Mouse (Mus musculus): ENCODE data around the gene Olfr693.
"Not testable (repeated sequence)": the region's sequence is repeated elsewhere in the genome, so short reads cannot be mapped to it uniquely, and the experiment has no call there.

The Olfr693 gene

DNA sequence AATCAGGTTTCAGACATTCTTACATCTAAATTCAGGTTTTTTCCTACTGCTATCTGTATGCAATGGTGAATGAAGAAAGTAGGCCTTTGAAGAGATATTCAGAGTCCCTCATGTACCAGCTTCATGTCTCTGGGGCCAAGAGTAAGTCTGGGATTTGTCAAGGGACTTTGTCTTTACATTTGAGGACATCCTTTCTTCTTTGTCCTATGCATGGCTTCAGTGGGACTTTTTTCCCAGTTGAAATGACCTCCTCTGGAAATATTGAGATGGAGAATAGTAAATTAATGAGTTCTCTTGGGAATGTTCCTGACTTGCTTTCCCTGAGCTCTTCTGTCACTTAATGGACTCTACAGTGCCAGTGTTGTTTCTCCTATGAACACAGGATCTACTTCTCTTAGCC, at the start of gene Olfr693:
TSS of gene Olfr693 (minus strand) at position 101 of the 400 bp plus-strand sequence.
- DNase-seq (ENCODE audit: low read depth, low spot score), result no peak

DNA sequence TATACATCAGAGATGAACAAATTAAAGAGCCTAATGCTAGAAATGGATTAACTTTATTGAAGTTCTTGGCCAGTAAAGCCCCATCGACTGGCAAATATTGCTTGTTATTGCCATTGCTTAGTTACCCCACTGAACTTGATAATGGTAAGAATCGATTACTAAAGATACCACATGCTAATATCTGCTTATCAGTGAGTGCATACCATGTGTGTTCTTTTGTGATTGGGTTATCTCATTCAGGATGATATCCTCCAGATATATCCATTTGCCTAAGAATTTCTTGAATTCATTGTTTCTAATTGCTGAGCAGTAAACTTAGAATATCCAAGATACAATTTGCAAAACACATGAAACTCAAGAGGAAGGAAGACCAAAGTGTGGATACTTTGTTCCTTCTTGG, 45.3 kb upstream of the Olfr693 start:
- not testable (repeated sequence) for DNase-seq (ENCODE audit: low read depth, low spot score)

DNA sequence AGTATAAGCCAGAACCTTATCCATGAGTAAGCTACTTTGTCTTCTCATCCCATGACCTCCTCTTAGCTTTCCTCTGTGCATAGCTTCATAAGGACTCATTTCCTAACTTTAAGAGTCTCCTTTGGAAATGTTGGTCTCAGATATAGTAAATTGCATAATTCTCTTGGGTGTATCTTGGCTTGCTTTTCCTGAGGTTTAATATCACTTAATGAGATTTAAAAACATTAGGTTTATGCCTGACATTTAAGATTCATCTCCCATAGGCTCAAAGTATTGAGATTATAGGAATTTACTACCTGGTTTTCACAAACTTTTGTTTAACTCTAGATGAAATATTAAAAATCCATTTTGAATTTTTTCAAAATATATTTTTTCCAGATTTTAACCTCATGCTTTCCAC, 35.9 kb upstream of the Olfr693 start, which contains the start of gene Olfr695:
TSS of gene Olfr695 (minus strand) at position 101 of the 400 bp plus-strand sequence.
- DNase-seq (ENCODE audit: low read depth, low spot score), result no peak

DNA sequence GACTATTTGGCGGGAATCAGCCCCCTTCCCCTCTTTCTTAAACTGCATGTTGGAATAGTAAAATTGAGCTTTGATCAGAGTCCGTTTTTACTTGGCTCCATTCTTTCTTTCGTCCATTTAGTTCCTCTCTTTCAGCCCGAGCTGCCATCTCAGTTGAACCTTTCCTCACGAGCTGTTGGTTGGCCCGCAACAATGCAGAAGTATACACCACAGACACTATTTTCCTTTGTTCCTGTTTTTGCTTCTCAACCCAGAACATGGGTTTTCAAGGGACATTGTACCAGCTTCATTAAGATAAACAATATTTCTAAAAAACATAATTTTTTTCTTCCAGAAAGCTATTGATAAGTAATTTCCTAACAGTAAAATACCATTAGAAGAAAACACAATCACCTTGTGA, 31.1 kb upstream of the Olfr693 start:
- DNase-seq (ENCODE audit: low read depth, low spot score), result no peak

DNA sequence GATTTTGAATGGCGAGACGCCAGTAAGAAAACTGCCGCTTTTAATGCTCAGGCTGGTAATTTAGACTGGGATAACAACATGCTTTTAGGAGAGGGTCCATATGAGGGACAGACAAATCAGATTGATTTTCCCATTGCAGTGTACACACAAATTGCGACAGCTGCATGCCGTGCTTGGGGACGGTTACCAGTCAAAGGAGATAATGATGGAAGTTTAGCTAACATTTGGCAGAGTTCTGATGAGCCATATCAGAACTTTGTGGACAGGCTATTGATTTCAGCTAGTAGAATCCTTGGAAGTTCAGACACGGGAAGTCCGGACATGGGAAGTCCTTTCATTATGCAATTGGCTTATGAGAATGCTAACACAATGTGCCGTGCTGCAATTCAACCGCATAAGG, 27.3 kb upstream of the Olfr693 start:
- not testable (repeated sequence) for DNase-seq (ENCODE audit: low read depth, low spot score)

DNA sequence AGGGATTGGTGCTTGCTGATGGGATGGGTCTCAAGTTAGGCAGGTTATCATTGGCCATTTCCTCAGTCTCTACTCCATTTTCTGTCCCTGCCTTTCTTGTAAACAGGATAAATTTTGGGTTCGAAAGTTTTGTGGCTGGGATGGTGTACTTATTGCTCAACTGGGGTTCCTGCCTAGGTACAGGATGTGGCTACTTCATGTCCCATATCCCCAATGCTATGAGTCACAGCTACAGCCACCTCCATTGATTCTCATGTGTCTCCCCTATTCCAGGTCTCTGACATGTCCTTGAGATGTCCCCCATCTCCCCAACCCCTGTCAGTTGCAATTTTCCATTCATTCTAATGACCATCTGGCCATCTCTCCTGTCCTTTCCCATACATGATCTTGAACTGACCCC, 16.5 kb upstream of the Olfr693 start:
- no peak for DNase-seq (ENCODE audit: low read depth, low spot score)

DNA sequence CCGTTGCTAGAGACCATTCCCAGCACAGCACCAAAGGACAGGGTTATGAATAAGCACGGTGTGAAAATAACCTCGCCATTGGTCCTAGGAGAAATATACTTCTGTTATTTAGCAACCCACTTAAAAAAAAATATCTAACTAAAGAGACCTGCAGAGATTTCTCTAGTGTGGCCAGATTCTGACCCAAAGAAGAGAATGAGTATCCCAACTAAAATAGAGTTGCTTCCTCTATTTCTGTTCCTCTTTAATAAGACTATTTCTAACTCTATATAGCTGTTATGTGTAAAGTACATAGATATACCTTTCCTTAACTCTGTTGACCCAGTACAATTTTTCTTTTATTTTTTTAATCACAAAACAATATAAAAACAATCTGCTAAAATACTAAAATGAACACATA, 12.6 kb upstream of the Olfr693 start:
- no peak for DNase-seq (ENCODE audit: low read depth, low spot score)

DNA sequence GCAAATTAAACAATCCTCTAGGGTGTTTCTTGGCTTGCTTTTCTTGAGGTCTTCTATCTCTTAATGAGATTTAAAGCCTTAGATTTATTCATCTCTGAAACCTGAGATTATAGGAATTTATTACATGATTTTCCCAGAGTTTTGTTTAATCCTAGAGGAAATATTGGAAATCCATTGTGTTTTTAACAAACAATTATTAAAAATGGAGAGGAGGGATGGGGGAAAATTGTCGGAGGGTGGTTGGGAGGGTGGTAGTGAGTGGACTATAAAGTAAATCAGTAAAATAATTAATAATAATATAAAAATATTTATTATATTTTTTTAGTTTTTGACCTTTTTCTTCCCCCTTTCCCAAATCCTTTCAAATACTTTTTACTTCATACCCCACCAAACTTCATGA, 11.3 kb upstream of the Olfr693 start, which contains the start of gene Olfr694:
TSS of gene Olfr694 (minus strand) at position 101 of the 400 bp plus-strand sequence.
- no peak for DNase-seq (ENCODE audit: low read depth, low spot score)

DNA sequence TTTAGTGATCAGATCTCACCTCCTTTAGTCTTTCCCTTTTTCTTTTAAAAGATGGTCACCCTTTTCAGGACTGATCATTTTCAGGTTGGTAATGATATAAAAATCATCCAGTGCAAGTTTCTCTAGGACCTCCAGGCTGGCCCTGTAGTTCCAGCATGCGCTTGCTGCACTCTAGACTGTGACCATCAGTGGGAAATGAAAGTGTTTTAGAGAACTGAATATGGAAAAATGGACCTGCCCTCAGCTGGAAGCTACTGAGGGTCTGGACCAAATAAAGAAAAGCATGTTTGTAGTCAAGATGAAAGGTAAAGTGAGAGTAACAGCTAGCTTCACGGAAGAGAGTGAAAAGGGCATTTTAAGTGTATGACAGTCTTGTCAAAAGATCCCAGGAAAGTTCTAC, 5.0 kb upstream of the Olfr693 start:
- DNase-seq (ENCODE audit: low read depth, low spot score), result no peak

DNA sequence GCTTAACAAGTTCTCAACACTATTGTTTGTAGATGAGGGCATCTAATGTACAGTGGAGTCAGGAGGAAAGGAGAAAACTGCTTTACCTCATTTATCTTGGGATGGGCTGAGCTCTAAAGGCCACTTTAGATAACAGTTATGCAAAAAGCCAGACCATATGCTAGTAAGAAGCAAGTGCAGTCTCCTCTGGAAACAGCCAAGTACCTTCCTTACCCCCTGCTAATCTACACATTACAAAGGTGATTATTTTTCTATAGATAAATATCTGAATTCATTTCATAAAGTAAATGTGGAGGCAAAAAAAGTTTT, 28.1 kb downstream of the Olfr693 start:
- DNase-seq (ENCODE audit: low read depth, low spot score), result no peak

DNA sequence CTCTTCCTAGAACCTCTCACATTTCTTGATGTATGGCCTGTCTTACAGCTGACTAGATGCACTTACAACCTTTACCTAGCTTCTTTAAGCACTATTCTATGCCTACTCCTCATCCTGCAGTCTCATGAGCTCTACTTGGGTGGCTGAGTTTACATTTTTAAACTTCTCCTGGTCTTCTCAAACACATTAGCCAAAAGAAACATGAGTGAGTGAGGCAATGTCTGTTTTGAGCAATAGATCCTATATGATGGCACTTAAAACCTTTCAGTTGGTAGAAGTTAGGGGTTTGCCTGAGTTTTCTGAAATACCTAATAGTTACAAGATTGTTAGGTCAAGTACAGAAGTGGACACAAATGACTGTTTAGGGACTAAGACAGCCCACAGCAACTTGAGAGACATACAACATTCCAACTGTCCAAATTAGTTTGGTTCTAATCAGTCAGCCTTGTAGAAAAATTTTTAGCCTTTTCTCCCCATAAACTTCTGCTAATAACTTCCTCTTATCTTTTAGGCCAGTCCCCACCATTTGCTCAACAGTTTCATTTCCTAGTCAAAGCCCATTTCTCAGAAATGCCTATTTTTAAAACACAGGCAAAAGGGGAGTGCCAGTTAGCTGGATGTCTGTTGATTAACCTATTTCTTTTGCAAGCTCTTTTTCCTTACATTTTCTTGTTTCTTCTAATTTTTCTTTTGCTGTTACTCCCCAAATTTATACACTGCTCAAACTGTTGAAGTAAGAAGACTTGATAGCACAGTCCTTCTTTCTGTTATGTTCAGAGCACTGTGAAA, 28.6 kb downstream of the Olfr693 start:
- DNase-seq (ENCODE audit: low read depth, low spot score), result no peak

DNA sequence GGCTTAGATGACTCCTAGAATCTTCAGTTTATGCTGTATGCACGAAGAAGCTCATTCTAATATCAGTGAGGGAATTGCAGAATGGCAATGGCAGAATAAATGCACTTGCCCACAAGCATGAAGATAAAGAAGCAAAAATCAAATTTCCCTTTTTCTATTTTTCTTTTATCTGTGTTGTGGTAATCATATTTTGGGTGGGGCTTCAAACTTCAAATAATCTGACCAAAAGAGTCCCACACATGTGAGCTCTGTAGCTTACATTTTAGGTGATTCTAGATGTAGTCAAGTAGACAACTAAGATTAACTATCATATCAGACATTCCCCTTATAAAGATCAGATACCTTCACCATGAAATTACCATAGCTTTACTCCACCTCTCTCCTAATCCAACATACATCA, 30.6 kb downstream of the Olfr693 start:
- no peak for DNase-seq (ENCODE audit: low read depth, low spot score)

DNA sequence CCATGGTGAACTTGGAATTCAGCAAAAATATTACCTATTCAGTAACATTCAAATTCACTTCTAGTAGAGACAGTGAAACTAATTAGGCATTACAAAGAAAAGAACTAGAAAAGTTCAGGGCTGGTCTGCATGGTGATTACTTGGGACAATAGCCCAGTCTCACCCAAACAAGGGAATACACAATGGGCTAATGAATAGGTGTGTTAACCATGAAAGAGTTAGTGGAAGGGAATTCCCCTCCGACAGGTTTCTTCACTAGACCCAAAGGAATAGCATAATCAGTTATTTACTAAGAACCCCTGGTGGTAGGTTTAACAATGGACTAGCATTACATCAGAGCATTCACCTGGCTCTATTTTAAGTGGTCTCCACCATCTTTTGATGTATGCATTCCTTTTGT, 35.1 kb downstream of the Olfr693 start:
- no peak for DNase-seq (ENCODE audit: low read depth, low spot score)

DNA sequence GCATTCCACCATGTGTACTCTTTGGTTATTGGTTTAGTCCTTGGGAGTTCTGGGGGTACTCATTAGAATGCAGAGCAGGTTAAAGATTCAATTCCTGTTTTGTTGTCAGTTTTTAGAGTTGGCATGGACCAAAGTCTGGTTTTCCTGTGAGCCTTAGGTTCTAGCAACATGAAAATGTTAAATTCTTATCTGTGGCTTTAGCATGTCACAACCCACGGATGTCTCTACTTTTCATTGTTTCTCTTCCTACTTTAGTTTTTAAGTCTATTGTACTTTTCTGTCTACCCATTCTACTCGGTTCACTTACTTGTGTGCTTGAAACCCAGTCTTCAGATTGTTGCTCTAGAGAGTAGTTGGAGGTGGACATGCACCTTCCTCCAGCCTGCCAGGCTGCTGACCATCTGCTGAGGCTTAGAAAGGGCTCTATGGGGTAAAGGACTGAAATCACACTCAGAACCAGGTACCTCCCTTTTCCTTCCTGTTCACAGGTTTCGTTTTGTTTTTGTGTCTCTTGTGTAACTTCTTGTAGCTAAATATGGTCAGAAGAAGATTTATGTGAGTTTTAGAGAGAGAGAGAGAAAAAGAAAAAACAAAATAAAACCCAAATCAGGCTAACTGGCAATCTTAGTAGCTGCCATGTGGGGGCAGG, 36.0 kb downstream of the Olfr693 start:
- DNase-seq (ENCODE audit: low read depth, low spot score), result no peak

DNA sequence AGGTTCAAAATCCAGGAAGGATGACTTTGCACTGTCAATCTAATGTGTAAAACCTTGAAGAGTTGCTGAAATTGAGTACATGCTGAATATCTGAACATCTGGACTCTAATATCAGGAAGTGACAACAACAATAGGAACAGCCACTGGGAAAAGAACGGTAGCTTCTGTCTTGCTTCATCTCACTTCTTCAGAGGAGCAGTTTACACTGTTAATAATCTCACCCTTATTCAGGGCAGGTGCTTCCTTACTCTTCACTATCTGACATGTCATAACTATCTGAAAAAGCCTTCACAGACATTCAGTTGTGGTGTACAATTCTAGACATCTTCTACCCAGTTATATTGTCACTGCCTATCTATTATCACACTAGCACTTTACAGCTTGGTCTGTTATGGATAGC, 39.5 kb downstream of the Olfr693 start:
- no peak for DNase-seq (ENCODE audit: low read depth, low spot score)

DNA sequence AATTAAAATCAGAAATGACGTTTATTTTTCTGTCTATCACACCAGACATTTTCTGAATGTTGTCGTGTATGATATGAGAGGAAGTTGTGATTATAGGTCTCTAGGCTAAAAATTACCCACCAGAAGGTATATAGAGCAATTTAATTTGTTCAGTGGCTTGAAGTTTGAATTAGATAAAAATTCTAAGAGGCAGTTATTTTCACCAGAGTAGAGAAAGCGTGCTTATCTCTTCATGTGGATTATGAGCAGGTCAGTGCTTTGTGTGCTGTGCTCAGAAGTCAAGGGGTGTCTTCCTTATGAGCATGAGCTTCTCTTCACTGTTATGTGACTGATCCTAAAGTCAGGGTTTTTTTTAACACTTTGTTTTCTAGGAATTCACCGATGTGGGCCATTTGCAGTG, 44.8 kb downstream of the Olfr693 start:
- no peak for DNase-seq (ENCODE audit: low read depth, low spot score)
